Mouse (Mus musculus): ENCODE results near the gene Mmp2. TPM values are rescaled to one million over a fixed set of nuclear protein-coding genes. Genes with fewer than 3 reads are reported as not detected.

Gene Mmp2
- polyA plus RNA-seq, 3 experiments from 2014 or later = not detected

DNA sequence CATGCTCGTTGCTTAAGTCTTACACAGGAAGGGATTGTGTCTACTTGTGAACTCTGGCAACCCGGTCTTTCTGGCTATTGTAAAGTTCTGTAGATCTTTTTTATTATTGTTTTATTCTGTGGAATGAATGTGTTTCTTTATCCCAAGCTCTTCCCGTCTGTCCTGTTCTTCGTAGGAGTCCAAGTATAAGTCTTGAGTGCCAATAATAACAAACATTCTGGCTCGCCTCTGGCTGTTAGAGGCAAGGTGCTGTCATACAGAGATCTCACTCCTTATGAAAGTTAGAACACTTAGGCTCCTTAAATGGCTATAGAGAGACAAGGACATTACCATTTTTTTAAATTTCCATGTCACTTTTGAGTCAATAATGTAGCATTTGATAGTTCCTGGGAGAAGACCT, 69.5 kb downstream of the Mmp2 start:
- no peak for ATAC-seq

- no peak for ATAC-seq
Measured at GRCm38 (mm10) chr8:92897794-92898193, 70.7 kb downstream of the Mmp2 start.

DNA sequence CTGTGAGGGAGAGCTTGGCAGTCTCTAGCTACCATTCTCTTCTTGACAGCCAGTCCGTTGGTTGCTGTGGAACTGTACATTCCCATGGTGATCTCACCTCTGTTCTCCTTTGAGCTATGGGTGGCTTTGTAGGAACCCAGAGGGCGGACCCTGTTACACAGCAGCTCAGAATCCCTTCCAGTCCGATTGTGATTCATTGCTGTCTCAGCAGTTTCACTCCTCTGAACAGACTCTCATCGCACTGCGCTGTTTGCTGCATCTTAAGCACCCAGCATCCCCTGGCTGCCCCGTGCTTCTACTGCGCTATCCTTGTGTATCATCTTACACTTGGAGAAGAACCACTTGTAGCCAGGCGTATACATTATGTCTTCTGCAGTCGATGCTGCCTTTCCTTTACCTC, 72.5 kb downstream of the Mmp2 start:
- ATAC-seq = no peak

GRCm38 (mm10) chr8:92901107-92901506, 74.0 kb downstream of the Mmp2 start, which contains the start of gene Capns2:
TSS of gene Capns2 (plus strand) at chr8:92901407.
- no peak for ATAC-seq

GRCm38 (mm10) chr8:92902981-92903380, 75.9 kb downstream of the Mmp2 start:
- ATAC-seq = no peak

Other genes starting within 250 kb of the Mmp2 start
- not detected for gene Irx6, start 153.0 kb upstream of the Mmp2 start, polyA plus RNA-seq (2017; shearing (Covaris generic))
- gene Lpcat2, start 28.0 kb downstream of the Mmp2 start, polyA plus RNA-seq (2017; shearing (Covaris generic)) = under 1 TPM in 2 of 3 experiments, not detected in 1; 0.21 to 0.26 TPM
- gene Capns2, start 74.1 kb downstream of the Mmp2 start, polyA plus RNA-seq (2017; shearing (Covaris generic)) = not detected
- gene Slc6a2, start 132.8 kb downstream of the Mmp2 start, polyA plus RNA-seq (2017; shearing (Covaris generic)) = not detected
- gene Ces1a, start 220.9 kb downstream of the Mmp2 start, polyA plus RNA-seq (2017; shearing (Covaris generic)) = not detected